Mouse (Mus musculus) MEL (cell line): ENCODE measurements around the gene Cops4.

Experiments
- BHLHE40 ChIP-seq: IDR thresholded peaks from 2 replicates; pipeline ENCODE4 v1.6.1; 2012; ENCODE audit warnings: low read depth, mild to moderate bottlenecking, inconsistent platforms, low read length, improper control_type of control experiment, borderline replicate concordance
- CTCF ChIP-seq, 3 experiments: IDR thresholded peaks in 2 of 3; conservative IDR thresholded peaks in 1 of 3; 2 replicates each; pipeline ENCODE4 v1.5.1; 2011 to 2012; ENCODE audit warnings: low read length in 3 of 3, low read depth in 2 of 3, mild to moderate bottlenecking in 2 of 3, improper control_type of control experiment in 1 of 3, inconsistent platforms in 1 of 3, mixed read lengths in 1 of 3, moderate library complexity in 1 of 3; ENCODE audit not compliant: control insufficient read depth in 1 of 3, insufficient read depth in 1 of 3, poor library complexity in 1 of 3, severe bottlenecking in 1 of 3
- E2F4 ChIP-seq: IDR thresholded peaks from 2 replicates; pipeline ENCODE4 v1.6.1; 2011; ENCODE audit warnings: low read depth, low read length, improper control_type of control experiment, borderline replicate concordance
- EP300 ChIP-seq, 2 experiments: IDR thresholded peaks; 2 replicates each; pipeline ENCODE4 v1.6.1; 2011; ENCODE audit warnings: improper control_type of control experiment in 2 of 2, low read length in 2 of 2, low read depth in 1 of 2, mild to moderate bottlenecking in 1 of 2
- GABPA ChIP-seq: IDR thresholded peaks from 2 replicates; pipeline ENCODE4 v1.6.1; 2012; ENCODE audit warnings: low read depth, mild to moderate bottlenecking, inconsistent platforms, low read length, improper control_type of control experiment, moderate library complexity
- GATA1 ChIP-seq: IDR thresholded peaks from 2 replicates; pipeline ENCODE4 v1.6.1; 2011; ENCODE audit warnings: low read depth, low read length, improper control_type of control experiment
- HCFC1 ChIP-seq: IDR thresholded peaks from 2 replicates; pipeline ENCODE4 v1.6.1; 2012; ENCODE audit warnings: low read depth, mild to moderate bottlenecking, inconsistent platforms, low read length, improper control_type of control experiment, moderate library complexity
- MAZ ChIP-seq: IDR thresholded peaks from 2 replicates; pipeline ENCODE4 v1.6.1; 2012; ENCODE audit warnings: low read depth, mild to moderate bottlenecking, inconsistent platforms, low read length, improper control_type of control experiment
- POLR2A ChIP-seq, 2 experiments: IDR thresholded peaks; 2 replicates each; pipeline ENCODE4 v1.6.1; 2011 to 2012; ENCODE audit warnings: low read length in 2 of 2, mild to moderate bottlenecking in 2 of 2, control low read depth in 1 of 2, improper control_type of control experiment in 1 of 2, low read depth in 1 of 2, moderate library complexity in 1 of 2; ENCODE audit not compliant: control insufficient read depth in 1 of 2, insufficient read depth in 1 of 2, poor library complexity in 1 of 2
- POLR2AphosphoS2 ChIP-seq: IDR thresholded peaks from 2 replicates; pipeline ENCODE4 v1.6.1; 2011; ENCODE audit warnings: low read length, improper control_type of control experiment
- TBP ChIP-seq: IDR thresholded peaks from 2 replicates; pipeline ENCODE4 v1.8.0; 2011; ENCODE audit warnings: low read depth, low read length, improper control_type of control experiment
- TCF12 ChIP-seq: IDR thresholded peaks from 2 replicates; pipeline ENCODE4 v1.6.1; 2014; ENCODE audit warnings: low read depth, mild to moderate bottlenecking, inconsistent platforms, low read length, improper control_type of control experiment, moderate library complexity

DNA sequence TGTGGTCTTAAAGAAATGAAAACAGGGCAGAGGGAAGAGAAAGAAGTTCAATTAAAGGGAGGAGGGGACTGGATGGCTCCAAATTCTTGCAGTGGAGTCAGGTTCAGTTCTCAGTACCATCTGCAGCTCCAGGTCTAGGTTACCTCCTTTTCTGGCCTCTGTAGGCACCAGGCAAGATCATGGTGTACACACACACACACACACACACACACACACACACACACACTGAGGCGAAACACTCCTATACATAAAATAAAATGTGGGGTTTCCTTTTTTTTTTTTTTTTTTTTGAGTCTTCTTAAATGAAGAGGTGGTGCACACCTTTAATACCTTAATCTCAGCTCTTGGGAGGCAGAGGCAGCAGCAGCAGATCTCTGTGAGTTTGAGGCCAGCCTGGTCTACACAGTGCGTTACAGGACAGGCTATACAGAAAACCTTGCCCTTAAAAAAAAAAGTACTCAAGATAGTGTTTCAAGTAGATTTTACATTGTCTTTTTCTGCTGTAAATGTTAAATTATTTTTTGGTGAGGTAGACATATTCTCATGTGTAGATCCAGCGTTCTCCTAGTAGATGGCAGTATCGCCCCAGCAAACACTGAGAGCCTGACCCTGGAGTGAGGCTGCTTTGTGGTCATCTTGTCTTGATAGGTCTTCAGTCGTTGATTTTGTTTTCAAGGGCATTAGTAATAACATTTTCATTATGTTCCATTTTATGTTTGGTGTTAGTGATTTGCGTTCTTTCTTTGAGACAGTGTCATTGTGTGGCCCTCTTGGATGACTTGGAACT lies 28.4 kb downstream of the Cops4 start:
- no peak for TF ChIP-seq POLR2AphosphoS2
- peak in 2 of 3 experiments; percentile 33 to 49; a peak in 4 of 6 replicates for TF ChIP-seq CTCF (IDR thresholded peaks at IDR 0.05 in 2 of 3, conservative IDR thresholded peaks at IDR 0.05 in 1 of 3; ENCODE audit: control insufficient read depth in 1 of 3, insufficient read depth in 1 of 3, low read depth in 2 of 3, low read length in 3 of 3, poor library complexity in 1 of 3, severe bottlenecking in 1 of 3)
- TF ChIP-seq MAZ, result no peak
- no peak for TF ChIP-seq EP300 (IDR thresholded peaks at IDR 0.05; ENCODE audit: low read depth in 1 of 2, low read length in 2 of 2)
- TF ChIP-seq POLR2A (IDR thresholded peaks at IDR 0.05; ENCODE audit: control insufficient read depth in 1 of 2, insufficient read depth in 1 of 2, low read depth in 1 of 2, low read length in 2 of 2, poor library complexity in 1 of 2), result no peak
- no peak for TF ChIP-seq E2F4
- no peak for TF ChIP-seq GABPA
- TF ChIP-seq TBP, result no peak
- no peak for TF ChIP-seq HCFC1
- no peak for TF ChIP-seq GATA1
- TF ChIP-seq TCF12, result no peak
- TF ChIP-seq BHLHE40, result no peak
